Mouse (Mus musculus) embryo, embryonic 11 days (tissue): ENCODE measurements around the gene Mis12.
A peak's percentile ranks its signal among the peaks of the same experiment; 100 is the strongest.

ENCODE experiments used
- DNase-seq: peaks from one replicate; pipeline ENCODE4 v3.0.0-alpha.2; 2015

Gene Mis12

GRCm38 (mm10) chr11:71018416-71019200 is 803 bp upstream of the Mis12 start:
- DNase-seq: no peak

GRCm38 (mm10) chr11:71028280-71028679 is 8.9 kb downstream of the Mis12 start:
- DNase-seq: no peak

GRCm38 (mm10) chr11:71029403-71030118 is 10.2 kb downstream of the Mis12 start:
- no peak for DNase-seq

GRCm38 (mm10) chr11:71032070-71032469 is 12.7 kb downstream of the Mis12 start:
- no peak for DNase-seq

DNA sequence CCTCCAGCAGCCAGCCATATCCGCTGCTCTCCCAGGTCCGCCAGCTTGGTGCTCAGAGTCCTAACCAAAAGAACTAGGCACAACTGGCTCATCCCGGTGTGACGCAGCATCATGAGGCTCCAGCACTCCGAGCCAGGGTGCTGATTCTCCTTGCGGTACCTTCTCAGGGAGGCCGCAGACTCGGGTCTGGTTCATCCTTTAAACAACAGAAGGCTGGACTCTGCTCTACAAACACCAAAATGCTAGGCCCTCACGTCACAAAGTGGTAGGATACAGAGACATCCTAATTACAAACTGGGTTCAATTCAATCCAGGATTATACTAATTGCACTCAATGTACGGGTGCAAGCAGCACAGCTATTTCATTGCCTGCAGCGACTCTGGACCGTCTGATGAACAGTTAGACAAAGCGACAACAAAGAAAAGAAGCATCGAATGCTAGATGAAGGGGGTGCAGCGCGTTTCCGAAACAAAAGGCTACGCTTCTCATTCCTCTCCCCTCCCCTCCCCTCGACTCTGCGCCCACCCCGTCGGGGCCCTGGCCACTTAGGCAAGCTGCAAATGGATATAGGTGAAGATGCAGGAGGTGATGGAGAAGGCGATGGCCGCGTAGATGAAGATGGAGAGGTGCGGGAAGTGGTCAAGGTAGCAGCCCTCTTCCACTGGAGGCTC is 13.2 kb downstream of the Mis12 start:
- DNase-seq: peak; percentile 61

DNA sequence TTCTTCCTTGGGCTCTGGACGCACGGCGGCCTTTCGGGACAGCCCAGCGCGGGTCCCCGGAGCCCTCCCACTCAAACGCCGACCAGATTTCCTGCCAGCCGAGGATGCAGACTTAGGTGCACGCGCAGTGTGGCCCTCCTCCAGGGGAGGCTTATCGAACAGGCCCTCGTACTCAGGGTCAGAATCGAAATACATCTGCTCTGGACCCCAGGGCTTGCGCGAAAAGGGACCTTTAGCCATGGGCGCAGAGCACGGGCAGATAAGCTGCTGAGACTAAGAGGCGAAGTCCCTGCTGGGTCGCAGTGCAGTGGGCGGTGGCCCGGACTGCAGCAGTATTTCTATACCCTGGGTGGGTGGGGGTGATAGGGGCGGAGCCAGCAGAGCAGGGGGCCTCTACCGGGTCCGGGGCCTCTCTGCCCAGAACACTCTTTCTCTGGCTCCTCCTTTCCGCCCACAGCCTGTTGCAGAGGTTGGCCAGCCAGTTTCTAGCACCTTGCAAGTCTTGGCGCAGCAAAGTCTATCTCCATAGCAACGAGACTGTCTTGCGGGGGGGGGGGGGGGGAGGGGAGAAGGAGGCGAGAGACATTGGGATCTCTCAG is 13.9 kb downstream of the Mis12 start, which contains the start of gene 6330403K07Rik:
Gene 6330403K07Rik (minus strand): TSS at position 351 of the 599 bp plus-strand sequence.
- DNase-seq: peak; percentile 91

DNA sequence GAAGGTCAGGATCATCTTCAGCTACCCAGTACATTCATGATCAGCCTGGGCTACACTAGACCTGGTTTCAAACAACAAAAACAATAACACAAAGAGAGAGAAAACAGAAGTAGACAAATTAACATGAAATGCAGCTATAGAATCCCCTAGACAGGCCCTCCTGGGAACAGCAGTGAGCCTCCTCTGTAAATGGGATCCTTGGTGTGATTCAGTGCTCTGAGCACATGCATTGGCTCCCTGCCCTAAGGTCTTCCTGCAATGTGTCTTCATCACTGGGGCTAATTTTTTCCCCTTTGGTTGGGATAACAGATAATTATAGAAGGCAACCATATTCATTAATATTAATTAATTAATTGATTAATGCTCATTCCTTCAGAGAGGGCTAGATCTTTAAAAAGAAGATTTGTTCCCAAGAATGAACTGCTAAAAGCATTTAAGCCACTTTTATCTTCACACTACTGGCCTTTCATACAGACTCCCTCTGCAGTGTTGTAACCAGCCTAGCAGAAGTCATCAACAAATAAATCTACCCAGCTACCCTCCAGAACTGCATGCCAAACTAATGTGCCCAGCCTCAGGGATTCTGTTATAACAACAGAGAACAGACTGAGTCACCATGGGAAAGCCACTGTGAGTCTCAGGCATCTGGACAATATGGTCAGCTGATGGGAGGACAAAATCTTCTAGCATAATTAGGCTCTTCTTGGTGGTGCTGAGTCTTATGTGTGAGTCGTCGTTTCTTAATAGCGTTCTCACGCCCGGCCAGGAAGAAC is 20.3 kb downstream of the Mis12 start:
- DNase-seq: no peak

DNA sequence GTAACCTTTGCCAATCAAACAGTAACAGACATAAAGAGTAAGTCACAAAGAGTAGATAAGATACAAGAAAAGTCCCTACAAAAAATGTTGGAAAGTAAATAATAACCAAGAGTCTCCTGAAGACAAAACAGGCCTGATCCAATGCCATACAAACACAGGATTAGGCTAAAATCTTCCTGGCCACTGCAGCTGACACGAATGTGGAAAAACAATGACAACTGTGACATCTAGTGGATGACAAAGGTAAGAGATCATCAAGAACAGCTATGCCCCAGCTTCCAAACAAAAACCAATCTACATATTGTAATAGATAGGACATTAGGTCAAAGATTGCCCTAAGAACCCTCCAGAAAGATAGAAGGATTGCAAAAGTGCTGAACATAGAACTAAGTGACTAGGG is 33.1 kb downstream of the Mis12 start:
- DNase-seq: peak; percentile 57

- no peak for DNase-seq
Measured at GRCm38 (mm10) chr11:71076342-71076741, 56.9 kb downstream of the Mis12 start.
